ENCODE assay signal across 27 mouse cellular contexts in the genomic region with DNA sequence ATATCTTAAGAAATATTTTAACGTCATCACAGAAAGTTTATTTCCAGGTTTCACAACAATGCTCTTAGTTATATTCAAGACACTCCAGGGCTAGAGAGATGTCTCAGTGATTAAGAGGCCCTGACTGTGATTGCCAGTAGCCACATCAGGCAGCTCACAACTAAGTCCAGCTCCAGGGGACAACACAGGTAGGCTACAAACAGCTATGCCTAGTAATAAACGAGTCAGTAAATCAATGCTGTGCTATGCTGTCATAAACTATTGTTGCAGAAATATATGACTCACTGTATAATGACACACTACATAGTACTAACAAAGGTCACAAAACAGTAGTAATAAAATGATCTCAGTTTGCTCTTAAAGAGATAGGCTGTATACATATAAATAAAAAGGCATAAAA. TPM values are rescaled to one million over a fixed set of nuclear protein-coding genes. Genes with fewer than 3 reads are reported as not detected.
DNase-seq lines count a peak whose midpoint lies in the region; ATAC-seq and TF ChIP-seq lines count a peak whose summit lies in the region.
"Had no signal": no experiment of that assay in that cellular context is flagged by ENCODE, and none has a peak within 500 bp of the region (broad histone marks: within the 10 kb centered on the region; RNA-seq: fewer than 3 reads in every experiment).

No protein-coding gene starts in this region.

- no peaks in the 10 kb centered on the region for H3K27me3 ChIP-seq in intestine, embryonic 16.5 days (replicated peaks; ENCODE audit: control insufficient read depth, insufficient read depth, low read length)
- H3K27me3 ChIP-seq in small intestine, adult 2 months (ENCODE audit: control insufficient read depth, insufficient read depth, low read length) = no peaks in the 10 kb centered on the region
- no peaks in the 10 kb centered on the region for H3K27me3 ChIP-seq in forebrain, embryonic 12.5 days
- H3K27me3 ChIP-seq: embryonic facial prominence, embryonic 12.5 days; embryonic facial prominence, embryonic 15.5 days; heart, embryonic 12.5 days; heart, embryonic 15.5 days; hindbrain, embryonic 13.5 days had no signal

- H3K4me1 ChIP-seq in intestine, embryonic 16.5 days (ENCODE audit: control insufficient read depth, insufficient read depth, low read length) = no peaks in the 10 kb centered on the region
- no peaks in the 10 kb centered on the region for H3K4me1 ChIP-seq in small intestine, adult 2 months (ENCODE audit: control insufficient read depth, insufficient read depth, insufficient read length, low read length)
- H3K4me1 ChIP-seq in forebrain, embryonic 12.5 days = no peaks in the 10 kb centered on the region
- H3K4me1 ChIP-seq: embryonic facial prominence, embryonic 12.5 days; embryonic facial prominence, embryonic 15.5 days; heart, embryonic 12.5 days; heart, embryonic 15.5 days; hindbrain, embryonic 10.5 days; hindbrain, embryonic 13.5 days had no signal

- DNase-seq in 3T3-L1 (ENCODE audit: low read depth, low spot score) = peak; percentile 8
- peak; percentile 90 for DNase-seq in fat pad, adult 2 months (ENCODE audit: extremely low read depth, low read depth, low spot score)
- no peak for DNase-seq in right cerebral cortex, postnatal 4 days
- DNase-seq in right cerebral cortex, adult 18-20 months = no peak
- DNase-seq: adrenal gland, postnatal 14 days; cerebellum, adult 11 months; cerebellum, adult 2 months; cerebellum, adult 9-11 months; cerebellum, postnatal 25 days; forebrain, postnatal 0 days; gastrocnemius, adult 2 months; gastrocnemius, postnatal 14 days; heart, adult 18-20 months; heart, postnatal 10 days; heart, postnatal 36 days had no signal

- peak; percentile 98 for ATAC-seq in intestine, embryonic 16.5 days
- ATAC-seq in forebrain, embryonic 12.5 days (ENCODE audit: low FRiP score) = no peak
- ATAC-seq: activated CD4-positive, CD25-positive, alpha-beta regulatory T cell, adult 4 months; forebrain, embryonic 14.5 days; forebrain, postnatal 0 days; hindbrain, embryonic 16.5 days had no signal

- no peak for TF ChIP-seq POLR2A in small intestine, adult 2 months (IDR thresholded peaks at IDR 0.05; ENCODE audit: low read depth, low read length)

- WGBS in intestine, embryonic 16.5 days = 74% methylated on average over 2 of the region's 2 CpGs
- 51% methylated on average over 2 of the region's 2 CpGs for WGBS in small intestine, adult 2 months
- 92% methylated on average over 2 of the region's 2 CpGs for WGBS in forebrain, embryonic 12.5 days

- no peak for TF ChIP-seq CTCF in small intestine, adult 2 months (IDR thresholded peaks at IDR 0.05; ENCODE audit: extremely low read depth, insufficient read length, insufficient replicate concordance, low read depth, low read length)

- H3K4me2 ChIP-seq in intestine, embryonic 16.5 days (ENCODE audit: low read depth, low read length) = no peak overlapping the region
- no peak overlapping the region for H3K4me2 ChIP-seq in forebrain, embryonic 12.5 days
- H3K4me2 ChIP-seq: embryonic facial prominence, embryonic 12.5 days; embryonic facial prominence, embryonic 15.5 days; heart, embryonic 12.5 days; heart, embryonic 15.5 days; hindbrain, embryonic 13.5 days had no signal

- no peak overlapping the region for H3K4me3 ChIP-seq in intestine, embryonic 16.5 days (ENCODE audit: low read length)
- H3K4me3 ChIP-seq in small intestine, adult 2 months (ENCODE audit: low read depth, low read length) = no peak overlapping the region
- H3K4me3 ChIP-seq in forebrain, embryonic 12.5 days (replicated peaks) = no peak overlapping the region
- H3K4me3 ChIP-seq: embryonic facial prominence, embryonic 12.5 days; embryonic facial prominence, embryonic 15.5 days; gastrocnemius, adult 2 months; heart, embryonic 12.5 days; heart, embryonic 15.5 days; hindbrain, embryonic 10.5 days; hindbrain, embryonic 13.5 days had no signal

- H3K36me3 ChIP-seq in intestine, embryonic 16.5 days (ENCODE audit: control insufficient read depth, insufficient read depth, low read length) = peaks cover 8% of the 10 kb centered on the region
- peaks cover 45% of the 10 kb centered on the region for H3K36me3 ChIP-seq in small intestine, adult 2 months (ENCODE audit: control insufficient read depth, insufficient read depth, low read length)
- H3K36me3 ChIP-seq in forebrain, embryonic 12.5 days (replicated peaks) = peaks cover 31% of the 10 kb centered on the region

- H3K9me3 ChIP-seq in intestine, embryonic 16.5 days (ENCODE audit: control insufficient read depth, low read length) = no peaks in the 10 kb centered on the region
- no peaks in the 10 kb centered on the region for H3K9me3 ChIP-seq in forebrain, embryonic 12.5 days
- H3K9me3 ChIP-seq: embryonic facial prominence, embryonic 12.5 days; embryonic facial prominence, embryonic 15.5 days; heart, embryonic 12.5 days; heart, embryonic 15.5 days; hindbrain, embryonic 10.5 days; hindbrain, embryonic 13.5 days had no signal

- no peak overlapping the region for H3K9ac ChIP-seq in intestine, embryonic 16.5 days (ENCODE audit: low read depth, low read length)
- H3K9ac ChIP-seq in forebrain, embryonic 12.5 days = no peak overlapping the region
- H3K9ac ChIP-seq: embryonic facial prominence, embryonic 12.5 days; embryonic facial prominence, embryonic 15.5 days; forebrain, postnatal 0 days; heart, embryonic 12.5 days; heart, embryonic 15.5 days; hindbrain, embryonic 13.5 days had no signal

- no peak overlapping the region for H3K27ac ChIP-seq in intestine, embryonic 16.5 days (ENCODE audit: low read length)
- 0 out of 2 replicates have a peak overlapping the region, but pooled peaks have one; percentile 51 for H3K27ac ChIP-seq in small intestine, adult 2 months (ENCODE audit: insufficient read depth, low read depth, low read length)
- no peak overlapping the region for H3K27ac ChIP-seq in forebrain, embryonic 12.5 days
- H3K27ac ChIP-seq: embryonic facial prominence, embryonic 12.5 days; embryonic facial prominence, embryonic 15.5 days; gastrocnemius, adult 2 months; heart, embryonic 15.5 days; hindbrain, embryonic 10.5 days; hindbrain, embryonic 13.5 days had no signal

RNA-seq across cellular contexts. Expression of a gene that starts 36.7 kb away (rescaled TPM):
- polyA plus RNA-seq in intestine, embryonic 16.5 days (2015; fragmentation: Nextera tagmentation; extraction: Ambion mirVana) = 21.5 and 25.7 TPM in 2 replicates
- polyA plus RNA-seq in small intestine, adult 2 months (2012; rRNA removed) = 2.1 and 2.3 TPM in 2 replicates
- polyA plus RNA-seq in forebrain, embryonic 12.5 days (2016; fragmentation: Nextera tagmentation; extraction: Ambion mirVana) = 19.3 and 22.5 TPM in 2 replicates

RNA-seq across cellular contexts. Expression of a gene that starts 57.5 kb away (rescaled TPM):
- polyA plus RNA-seq in intestine, embryonic 16.5 days (2015; fragmentation: Nextera tagmentation; extraction: Ambion mirVana) = 59.6 and 64.9 TPM in 2 replicates
- 15.3 and 17.0 TPM in 2 replicates for polyA plus RNA-seq in small intestine, adult 2 months (2012; rRNA removed)
- 8.7 and 12.2 TPM in 2 replicates for polyA plus RNA-seq in forebrain, embryonic 12.5 days (2016; fragmentation: Nextera tagmentation; extraction: Ambion mirVana)
- polyA plus RNA-seq: activated CD4-positive, CD25-positive, alpha-beta regulatory T cell, adult 4 months had no signal

Comparison
In these comparisons a context has a peak if more than half of its experiments do, and no peak if none do; other contexts are left out.
1. DNase-seq: peak in 3T3-L1 (single experiment) and fat pad, adult 2 months (single experiment); none in right cerebral cortex, postnatal 4 days (single experiment) and right cerebral cortex, adult 18-20 months (single experiment).